Mouse (Mus musculus) MN1 (cell line): Measurements from ENCODE around the gene BC035044.
"Not testable (repeated sequence)": the region's sequence is repeated elsewhere in the genome, so short reads cannot be mapped to it uniquely, and the experiment has no call there.

Experiments
- DNase-seq: peaks from one replicate; pipeline ENCODE4 v3.0.0-alpha.2; 2016; ENCODE audit warnings: low spot score

The BC035044 gene

GRCm38 (mm10) chr6:128890948-128891355 is at the start of gene BC035044:
BC035044 (minus strand) TSS chr6:128891126.
- DNase-seq = no peak

GRCm38 (mm10) chr6:128935889-128936665 is 45.2 kb upstream of the BC035044 start:
- not testable (repeated sequence) for DNase-seq

DNA sequence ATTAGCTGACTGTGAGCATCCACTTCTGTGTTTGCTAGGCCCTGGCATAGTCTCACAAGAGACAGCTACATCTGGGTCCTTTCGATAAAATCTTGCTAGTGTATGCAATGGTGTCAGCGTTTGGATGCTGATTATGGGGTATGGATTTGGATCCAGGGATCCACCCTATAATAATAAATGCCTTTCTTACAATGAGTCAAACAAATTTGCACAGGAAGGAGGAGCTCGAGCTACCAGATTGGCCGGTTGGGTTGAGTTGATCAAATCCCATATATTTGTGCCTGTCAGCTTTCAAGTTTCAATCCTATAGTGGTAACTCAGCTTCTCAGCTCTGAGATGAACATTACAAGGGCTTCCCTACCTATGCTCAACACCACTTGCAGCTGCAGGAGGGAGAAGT is 43.2 kb upstream of the BC035044 start, which contains the start of gene Clec2g:
TSS of gene Clec2g (plus strand) at position 301 of the 400 bp plus-strand sequence.
- not testable (repeated sequence) for DNase-seq

- no peak for DNase-seq
Observed at GRCm38 (mm10) chr6:128933050-128933449, 42.1 kb upstream of the BC035044 start.

GRCm38 (mm10) chr6:128917322-128917721 is 26.4 kb upstream of the BC035044 start:
- DNase-seq = no peak

DNA sequence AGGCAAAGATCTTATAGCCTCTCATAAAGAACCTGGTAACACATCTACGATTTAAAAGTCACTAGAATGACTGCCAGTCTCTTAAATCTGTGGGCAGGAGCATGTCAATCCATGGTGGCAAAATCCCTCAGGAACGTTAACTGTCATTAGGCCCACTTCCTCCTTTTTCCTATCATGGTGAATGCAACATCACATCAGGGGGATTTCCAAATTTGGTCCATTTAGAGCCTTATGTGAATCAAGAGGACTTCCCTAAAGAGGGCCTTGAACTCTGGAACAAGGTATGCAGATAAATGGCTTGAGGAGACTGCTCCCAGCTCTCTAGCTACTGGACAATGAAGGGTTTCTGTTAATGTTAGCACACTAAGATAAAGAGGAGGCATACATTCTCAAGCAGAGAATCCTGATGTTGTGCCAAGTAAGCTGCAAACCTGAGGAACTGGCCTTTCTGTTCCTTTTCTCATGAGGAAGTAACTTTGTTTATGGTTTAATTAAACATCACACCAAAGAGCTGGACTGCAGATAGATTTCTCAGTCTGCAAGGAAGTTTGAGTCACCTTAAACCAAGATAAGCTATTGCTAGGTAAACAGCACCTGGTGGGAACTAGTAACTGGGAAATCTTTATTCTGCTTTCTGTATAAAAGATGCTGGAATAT is 22.8 kb upstream of the BC035044 start:
- DNase-seq = no peak

DNA sequence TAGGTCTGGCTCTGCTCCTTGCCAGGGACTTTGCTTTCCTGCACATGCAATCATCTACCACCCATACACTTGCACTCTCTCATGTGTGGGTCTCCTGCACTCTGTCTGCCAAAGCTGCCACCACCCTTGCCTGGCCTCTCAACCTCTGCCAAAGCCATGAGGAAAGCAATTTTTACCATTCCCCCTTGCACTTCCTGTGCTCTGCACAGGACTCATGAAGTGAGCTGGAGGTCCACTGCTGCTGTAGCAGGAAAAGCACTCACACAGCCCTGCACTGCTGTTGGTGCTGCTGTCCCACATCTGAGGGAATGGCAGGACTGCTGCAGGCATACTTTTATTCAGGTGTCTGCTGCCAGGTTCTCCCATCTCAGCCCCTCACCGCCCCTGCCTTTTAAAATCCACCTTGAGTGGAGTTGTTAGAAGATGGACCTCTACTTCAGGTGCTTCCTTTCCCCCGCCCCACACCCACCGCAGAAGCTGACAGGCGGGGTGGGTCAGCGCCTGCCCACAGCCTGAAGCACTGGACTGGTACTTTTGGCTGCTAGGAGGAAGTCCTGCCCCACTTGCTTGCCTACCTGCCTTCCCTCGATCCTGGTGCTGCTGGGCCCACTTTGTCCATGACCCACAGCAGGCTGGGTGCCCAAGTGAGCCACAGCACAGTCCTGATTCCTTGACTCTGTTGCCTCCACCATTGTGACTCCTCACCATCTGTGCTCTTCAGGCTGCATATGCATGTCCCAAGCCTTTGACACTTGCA is 10.0 kb upstream of the BC035044 start:
- DNase-seq = not testable (repeated sequence)

DNA sequence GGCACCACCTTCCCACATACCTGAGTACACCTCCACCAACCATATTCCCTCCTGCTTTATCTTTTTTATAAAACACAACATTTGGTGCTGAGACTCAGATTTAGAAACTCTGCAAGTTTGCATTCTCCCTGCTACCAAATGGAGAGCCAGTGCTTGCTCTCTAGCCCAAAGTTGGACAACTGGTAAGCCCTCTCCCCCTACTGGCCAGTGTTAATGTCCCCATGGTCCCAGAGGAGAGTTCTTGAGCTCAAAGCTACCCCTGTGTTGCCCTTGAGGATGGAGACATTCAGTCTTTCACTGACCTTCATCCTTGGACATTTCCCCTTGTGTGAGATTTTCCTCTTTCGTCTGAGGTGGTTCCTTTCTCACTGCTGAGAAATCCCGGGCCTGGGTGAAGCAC is 9.1 kb upstream of the BC035044 start:
- no peak for DNase-seq

- DNase-seq = no peak
Observed at GRCm38 (mm10) chr6:128895404-128896001, 4.6 kb upstream of the BC035044 start.

DNA sequence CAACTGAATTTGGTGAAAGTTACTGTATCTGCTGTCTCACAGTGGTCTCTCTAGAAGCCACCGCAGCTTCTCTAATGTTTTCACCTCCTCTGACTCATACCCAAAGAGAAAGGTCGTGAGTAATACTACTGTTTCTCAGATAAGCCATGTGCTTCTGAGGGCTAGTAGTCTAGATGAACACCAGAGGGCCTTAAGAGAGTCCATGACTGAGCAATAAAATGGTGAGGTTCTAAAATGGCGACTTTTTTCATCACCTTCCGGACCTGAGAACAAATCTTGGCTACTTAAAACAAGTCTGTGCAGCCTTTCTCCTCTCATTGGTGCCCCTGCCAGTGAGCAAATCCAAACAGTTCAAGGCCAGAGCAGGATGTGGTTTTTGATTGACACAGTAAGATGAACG is 2.1 kb downstream of the BC035044 start:
- DNase-seq = no peak

- not testable (repeated sequence) for DNase-seq
Observed at GRCm38 (mm10) chr6:128887091-128887790, 3.7 kb downstream of the BC035044 start, which contains the start of gene Clec2i. Clec2i (plus strand) TSS chr6:128887588.

DNA sequence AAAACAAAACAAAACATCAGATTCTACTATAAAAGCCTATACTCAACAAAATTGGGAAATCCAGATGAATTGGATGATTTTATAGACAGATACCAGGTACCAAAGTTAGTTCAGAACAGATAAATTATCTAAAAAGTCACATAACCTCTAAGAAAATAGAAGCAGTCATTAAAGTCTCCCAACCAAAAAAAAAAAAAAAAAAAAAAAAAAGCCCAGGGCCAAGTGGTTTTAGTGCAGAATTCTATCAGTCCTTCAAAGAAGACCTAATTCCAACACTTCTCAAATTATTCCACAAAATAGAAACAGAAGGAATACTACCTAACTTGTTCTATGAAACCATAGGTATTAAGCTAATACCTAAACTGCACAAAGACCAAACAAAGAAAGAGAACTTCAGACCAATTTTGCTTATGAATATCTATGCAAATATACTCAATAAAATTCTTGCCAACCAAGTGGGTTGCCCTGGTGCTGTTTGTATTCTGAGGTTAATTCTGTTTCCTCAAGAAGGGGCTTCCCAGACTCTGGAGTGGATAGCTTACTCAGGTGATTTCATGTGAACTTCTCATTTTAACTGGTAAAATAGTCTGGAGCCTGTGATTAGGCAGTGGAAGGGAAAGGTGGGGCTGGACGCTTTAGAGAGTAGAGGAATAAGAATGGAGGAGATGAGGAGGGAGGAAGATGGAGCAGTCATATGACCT is 18.9 kb downstream of the BC035044 start:
- no peak for DNase-seq

GRCm38 (mm10) chr6:128868861-128869260 is 22.1 kb downstream of the BC035044 start:
- DNase-seq = no peak

GRCm38 (mm10) chr6:128857976-128858375 is 33.0 kb downstream of the BC035044 start:
- no peak for DNase-seq

GRCm38 (mm10) chr6:128856250-128856649 is 34.7 kb downstream of the BC035044 start:
- no peak for DNase-seq

- no peak for DNase-seq
Observed at GRCm38 (mm10) chr6:128855477-128855876, 35.4 kb downstream of the BC035044 start.

DNA sequence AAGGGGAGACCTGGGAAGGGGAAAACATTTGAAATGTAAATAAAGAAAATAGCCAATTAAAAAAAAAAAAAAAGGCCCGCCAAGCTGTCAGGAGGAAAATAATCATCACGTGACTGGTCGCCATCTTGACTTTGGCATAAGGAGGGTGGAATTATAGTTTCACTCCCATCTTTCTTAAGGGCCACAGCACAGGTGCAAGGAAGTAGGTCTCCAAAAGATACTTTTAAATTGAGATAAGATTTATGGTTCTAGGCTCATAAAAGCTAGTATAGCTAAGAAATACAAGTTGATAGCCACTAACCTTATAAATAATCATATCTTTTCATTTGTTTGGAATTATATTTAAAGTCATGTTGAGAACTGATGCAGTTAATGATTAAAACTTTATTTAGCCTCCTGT is 36.0 kb downstream of the BC035044 start:
- no peak for DNase-seq

DNA sequence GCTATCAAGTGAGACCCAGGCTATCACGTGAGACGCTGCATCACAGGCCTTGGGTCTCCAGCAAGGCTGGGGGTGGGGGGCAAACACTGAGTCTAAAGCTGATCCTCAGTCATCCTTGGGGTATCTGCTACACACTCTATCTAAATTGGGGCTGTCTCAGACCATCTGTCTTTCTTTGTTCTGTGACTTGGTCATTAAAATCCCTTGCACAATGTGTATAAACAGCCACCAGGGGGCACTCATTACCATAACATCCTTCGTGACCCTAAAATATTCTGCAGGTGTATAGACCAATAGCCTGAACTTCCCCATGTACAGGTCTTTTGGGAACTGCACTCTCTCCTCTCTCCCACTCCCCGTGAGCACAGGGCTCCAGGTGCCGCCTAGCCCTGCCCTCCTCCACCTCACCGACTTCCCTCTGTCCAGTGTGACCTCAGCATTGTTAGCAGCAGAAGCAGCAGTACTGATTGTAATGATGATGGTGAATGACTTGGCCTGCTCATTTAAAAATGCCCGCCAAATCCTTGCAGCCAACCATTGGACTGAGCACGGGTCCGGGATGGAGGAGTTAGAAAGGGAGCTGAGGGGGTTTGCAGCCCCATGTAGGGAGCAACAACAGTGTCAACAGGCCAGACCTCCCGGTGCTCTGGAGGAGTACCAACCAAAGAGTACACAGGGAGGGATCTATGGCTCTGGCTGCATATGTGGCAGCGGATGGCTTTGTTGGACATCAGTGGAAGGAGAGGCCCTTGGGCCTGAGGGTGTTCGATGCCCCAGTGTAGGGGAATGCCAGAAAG is 36.7 kb downstream of the BC035044 start:
- DNase-seq = no peak

GRCm38 (mm10) chr6:128852766-128853165 is 38.2 kb downstream of the BC035044 start:
- DNase-seq = no peak

- no peak for DNase-seq
Observed at GRCm38 (mm10) chr6:128851151-128851550, 39.8 kb downstream of the BC035044 start.
